In genomic region chr12:96690896-96691295, GRCm38 (mm10) we compare ENCODE assay signal across 16 mouse cellular contexts.
"Had no signal": no experiment of that assay in that cellular context is flagged by ENCODE, and none has a peak within 500 bp of the region (broad histone marks: within the 10 kb centered on the region; RNA-seq: fewer than 3 reads in every experiment).

No protein-coding gene starts in this region.

- H3K27ac ChIP-seq: midbrain, embryonic 10.5 days; midbrain, embryonic 12.5 days; neural tube, embryonic 12.5 days; stomach, embryonic 15.5 days; stomach, postnatal 0 days had no signal

- H3K4me3 ChIP-seq: midbrain, embryonic 10.5 days; midbrain, embryonic 12.5 days; myocyte; neural tube, embryonic 12.5 days; stomach, embryonic 15.5 days had no signal

- H3K9me3 ChIP-seq: midbrain, embryonic 10.5 days; midbrain, embryonic 12.5 days; neural tube, embryonic 12.5 days; stomach, embryonic 15.5 days had no signal

- ATAC-seq: midbrain, embryonic 16.5 days had no signal

- DNase-seq: lung, adult 18-20 months; lung, embryonic 14.5 days; lung, postnatal 10 days; lung, postnatal 4 days; midbrain, embryonic 14.5 days; right cerebral cortex, postnatal 14 days; thymus, adult 2 months; thymus, postnatal 14 days; thymus, postnatal 36 days had no signal

- H3K4me2 ChIP-seq: lung, embryonic 14.5 days; midbrain, embryonic 12.5 days; neural tube, embryonic 12.5 days; stomach, embryonic 15.5 days had no signal

- H3K27me3 ChIP-seq: midbrain, embryonic 12.5 days; neural tube, embryonic 12.5 days; stomach, embryonic 15.5 days had no signal

- H3K4me1 ChIP-seq: midbrain, embryonic 10.5 days; midbrain, embryonic 12.5 days; neural tube, embryonic 12.5 days; stomach, embryonic 15.5 days had no signal

- H3K9ac ChIP-seq: lung, embryonic 14.5 days; midbrain, embryonic 12.5 days; neural tube, embryonic 12.5 days; stomach, embryonic 15.5 days had no signal

- H3K36me3 ChIP-seq: midbrain, embryonic 10.5 days; midbrain, embryonic 12.5 days; neural tube, embryonic 12.5 days; stomach, embryonic 15.5 days had no signal
